Mouse (Mus musculus) cortical plate, adult 2 months (tissue): ENCODE measurements around the gene Reps2.

Source experiments
- CTCF ChIP-seq: fragments of 200-500 bp; IDR thresholded peaks from 2 replicates; pipeline ENCODE4 v1.5.1; 2011; ENCODE audit warnings: mild to moderate bottlenecking, control low read depth, low read length; ENCODE audit not compliant: insufficient read depth; ENCODE audit errors: extremely low read depth
- POLR2A ChIP-seq: fragments of 200-500 bp; IDR thresholded peaks from 2 replicates; pipeline ENCODE4 v1.6.1; 2011; ENCODE audit warnings: mild to moderate bottlenecking, low read length, control low read depth; ENCODE audit not compliant: insufficient read depth; ENCODE audit errors: extremely low read depth

DNA sequence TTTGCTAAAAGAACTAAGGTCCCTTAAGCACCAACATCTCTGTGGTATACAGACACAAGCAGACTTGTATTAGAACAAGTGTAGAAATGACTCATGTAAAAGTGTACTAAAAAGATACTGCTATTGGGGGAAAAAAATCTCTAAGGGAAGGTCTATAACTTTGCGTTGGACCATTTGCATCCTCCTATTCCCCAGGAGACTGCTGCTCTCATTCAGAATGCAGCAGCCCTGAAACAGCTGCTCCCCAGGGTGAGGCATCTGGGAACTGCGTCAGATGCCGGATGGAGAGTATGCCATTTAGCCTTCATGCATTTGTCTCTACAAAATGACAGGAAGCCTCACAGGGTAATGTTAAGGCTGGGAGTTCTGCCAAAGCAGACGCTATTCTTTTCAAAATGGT is 122.3 kb downstream of the Reps2 start:
- TF ChIP-seq POLR2A (no peak), CTCF (no peak)
